Mouse (Mus musculus) neural tube, embryonic 11.5 days (tissue): Measurements from ENCODE around the gene Pan3. TPM values are rescaled to one million over a fixed set of nuclear protein-coding genes. Genes with fewer than 3 reads are reported as not detected.

Experiments used
- ATAC-seq: fragments of 200-750 bp; cut with Nextera tagmentation; 2 replicates; pipeline ENCODE4 v1.8.0; 2017; ENCODE audit warnings: moderate number of reproducible peaks, mild to moderate bottlenecking, moderate TSS enrichment, moderate library complexity; ENCODE audit not compliant: insufficient read depth, low FRiP score, low TSS enrichment
- DNase-seq: peaks from one replicate; pipeline ENCODE4 v3.0.0-alpha.2; 2015; ENCODE audit warnings: low spot score
- H3K27ac ChIP-seq: fragments of 300-500 bp; sonication (generic); 2 replicates; pipeline ENCODE4 v1.5.1; 2014; ENCODE audit warnings: low read depth, mild to moderate bottlenecking, low read length
- H3K27me3 ChIP-seq: fragments of 300-500 bp; sonication (generic); 2 replicates; pipeline ENCODE4 v1.6.1; 2014; ENCODE audit warnings: mild to moderate bottlenecking, low read length, mixed read lengths; ENCODE audit not compliant: control insufficient read depth, insufficient read depth
- H3K36me3 ChIP-seq: fragments of 300-500 bp; sonication (generic); 2 replicates; pipeline ENCODE4 v1.6.1; 2014; ENCODE audit warnings: mild to moderate bottlenecking, low read length, moderate library complexity, mixed read lengths; ENCODE audit not compliant: control insufficient read depth, insufficient read depth
- H3K4me1 ChIP-seq: fragments of 300-500 bp; sonication (generic); 2 replicates; pipeline ENCODE4 v1.6.1; 2014; ENCODE audit warnings: low read length, mixed read lengths; ENCODE audit not compliant: control insufficient read depth, insufficient read depth
- H3K4me2 ChIP-seq: fragments of 300-500 bp; sonication (generic); 2 replicates; pipeline ENCODE4 v1.6.1; 2014; ENCODE audit warnings: low read depth, mild to moderate bottlenecking, moderate library complexity
- H3K4me3 ChIP-seq: fragments of 300-500 bp; sonication (generic); 2 replicates; pipeline ENCODE4 v1.5.1; 2014; ENCODE audit warnings: low read depth, low read length
- H3K9ac ChIP-seq: fragments of 300-500 bp; sonication (generic); 2 replicates; pipeline ENCODE4 v1.6.1; 2014; ENCODE audit warnings: mild to moderate bottlenecking, low read length
- H3K9me3 ChIP-seq: fragments of 300-500 bp; sonication (generic); 2 replicates; pipeline ENCODE4 v1.6.1; 2016; ENCODE audit warnings: low read length; ENCODE audit not compliant: control insufficient read depth
- WGBS: fragments of 180-500 bp; shearing (Covaris S2); extraction: QIAGEN DNeasy Blood & Tissue Kit; methylation state at CpG from one replicate; pipeline ENCODE4 v1.1.7; 2014; 5-methylcytosine and 5-hydroxymethylcytosine counted together
- polyA plus RNA-seq: library from polyadenylated mRNA; unstranded; fragments of >200 nt; fragmentation: Nextera tagmentation; extraction: Ambion mirVana; gene quantifications from 2 replicates; pipeline ENCODE4 v1.2.1, GENCODE M21; 2014

Pan3 gene
- polyA plus RNA-seq, 1 experiment from 2014 or later: 52.9 TPM

GRCm38 (mm10) chr5:147456491-147456890 lies 26.5 kb downstream of the Pan3 start:
- ATAC-seq (no peak), DNase-seq (no peak)
- H3K9ac ChIP-seq: no peak overlapping the region
- no peaks in the 10 kb centered on the region for H3K4me1 ChIP-seq
- H3K4me2 ChIP-seq: no peak overlapping the region
- no peaks in the 10 kb centered on the region for H3K27me3 ChIP-seq
- no peak overlapping the region for H3K4me3 ChIP-seq
- H3K9me3 ChIP-seq: no peaks in the 10 kb centered on the region
- peaks cover 2% of the 10 kb centered on the region for H3K36me3 ChIP-seq
- no peak overlapping the region for H3K27ac ChIP-seq
- WGBS: 93% methylated on average over 4 of the region's 4 CpGs

- Histone ChIP-seq H3K27me3 (no peaks in the 10 kb centered on the region), H3K4me2 (no peak overlapping the region), H3K4me1 (no peaks in the 10 kb centered on the region), H3K27ac (no peak overlapping the region), H3K9me3 (no peaks in the 10 kb centered on the region), H3K4me3 (no peak overlapping the region), H3K9ac (no peak overlapping the region), H3K36me3 (peaks cover 2% of the 10 kb centered on the region)
- ATAC-seq (no peak), DNase-seq (no peak)
- WGBS: 79% methylated on average over 4 of the region's 4 CpGs
Observed at GRCm38 (mm10) chr5:147459821-147460567, 30.0 kb downstream of the Pan3 start.

- DNase-seq: no peak
- no peak overlapping the region for H3K27ac ChIP-seq
- no peaks in the 10 kb centered on the region for H3K4me1 ChIP-seq
- no peak overlapping the region for H3K9ac ChIP-seq
- H3K4me3 ChIP-seq: no peak overlapping the region
- ATAC-seq: no peak
- H3K36me3 ChIP-seq: no peaks in the 10 kb centered on the region
- H3K27me3 ChIP-seq: no peaks in the 10 kb centered on the region
- 82% methylated on average over 3 of the region's 3 CpGs for WGBS
- H3K9me3 ChIP-seq: no peaks in the 10 kb centered on the region
- H3K4me2 ChIP-seq: no peak overlapping the region
Observed at GRCm38 (mm10) chr5:147463251-147463650, 33.3 kb downstream of the Pan3 start.

GRCm38 (mm10) chr5:147466361-147466760 lies 36.4 kb downstream of the Pan3 start:
- Histone ChIP-seq H3K4me3 (no peak overlapping the region), H3K9me3 (no peaks in the 10 kb centered on the region), H3K4me2 (no peak overlapping the region), H3K4me1 (no peaks in the 10 kb centered on the region), H3K27me3 (no peaks in the 10 kb centered on the region), H3K27ac (no peak overlapping the region), H3K9ac (no peak overlapping the region), H3K36me3 (no peaks in the 10 kb centered on the region)
- no peak for DNase-seq
- no peak for ATAC-seq

GRCm38 (mm10) chr5:147471163-147471562 lies 41.2 kb downstream of the Pan3 start:
- Histone ChIP-seq H3K27ac (no peak overlapping the region), H3K36me3 (no peaks in the 10 kb centered on the region), H3K4me1 (no peaks in the 10 kb centered on the region), H3K4me2 (no peak overlapping the region), H3K9me3 (no peaks in the 10 kb centered on the region), H3K9ac (no peak overlapping the region), H3K4me3 (no peak overlapping the region), H3K27me3 (no peaks in the 10 kb centered on the region)
- ATAC-seq (no peak), DNase-seq (no peak)
- WGBS: 93% methylated on average over 5 of the region's 5 CpGs

GRCm38 (mm10) chr5:147473071-147473470 lies 43.1 kb downstream of the Pan3 start:
- Histone ChIP-seq H3K27ac (no peak overlapping the region), H3K9me3 (no peaks in the 10 kb centered on the region), H3K27me3 (no peaks in the 10 kb centered on the region), H3K4me2 (no peak overlapping the region), H3K4me3 (no peak overlapping the region), H3K4me1 (no peaks in the 10 kb centered on the region), H3K36me3 (no peaks in the 10 kb centered on the region), H3K9ac (no peak overlapping the region)
- DNase-seq (no peak), ATAC-seq (no peak)
- 60% methylated on average over 6 of the region's 6 CpGs for WGBS

- H3K27ac ChIP-seq: no peak overlapping the region
- H3K9ac ChIP-seq: no peak overlapping the region
- H3K36me3 ChIP-seq: no peaks in the 10 kb centered on the region
- H3K9me3 ChIP-seq: no peaks in the 10 kb centered on the region
- H3K27me3 ChIP-seq: no peaks in the 10 kb centered on the region
- WGBS: 90% methylated on average over 3 of the region's 3 CpGs
- H3K4me2 ChIP-seq: no peak overlapping the region
- DNase-seq: no peak
- H3K4me1 ChIP-seq: no peaks in the 10 kb centered on the region
- ATAC-seq: no peak
- H3K4me3 ChIP-seq: no peak overlapping the region
Observed at GRCm38 (mm10) chr5:147473856-147474255, 43.9 kb downstream of the Pan3 start.

- H3K4me2 ChIP-seq: no peak overlapping the region
- H3K27ac ChIP-seq: no peak overlapping the region
- H3K4me1 ChIP-seq: no peaks in the 10 kb centered on the region
- no peak overlapping the region for H3K4me3 ChIP-seq
- H3K9ac ChIP-seq: no peak overlapping the region
- no peak for ATAC-seq
- no peaks in the 10 kb centered on the region for H3K9me3 ChIP-seq
- DNase-seq: no peak
- H3K36me3 ChIP-seq: no peaks in the 10 kb centered on the region
- no peaks in the 10 kb centered on the region for H3K27me3 ChIP-seq
- 98% methylated on average over 5 of the region's 5 CpGs for WGBS
Observed at GRCm38 (mm10) chr5:147476109-147476508, 46.1 kb downstream of the Pan3 start.

- DNase-seq: no peak
- H3K4me3 ChIP-seq: no peak overlapping the region
- H3K4me1 ChIP-seq: no peaks in the 10 kb centered on the region
- H3K9ac ChIP-seq: no peak overlapping the region
- no peaks in the 10 kb centered on the region for H3K27me3 ChIP-seq
- ATAC-seq: no peak
- H3K27ac ChIP-seq: no peak overlapping the region
- H3K9me3 ChIP-seq: no peaks in the 10 kb centered on the region
- no peak overlapping the region for H3K4me2 ChIP-seq
- H3K36me3 ChIP-seq: no peaks in the 10 kb centered on the region
- 98% methylated on average over 9 of the region's 9 CpGs for WGBS
Observed at GRCm38 (mm10) chr5:147477106-147477505, 47.1 kb downstream of the Pan3 start.
